Mouse (Mus musculus) adrenal gland, postnatal 10 days (tissue): ENCODE results near the gene Pde5a. TPM values are rescaled to one million over a fixed set of nuclear protein-coding genes. Genes with fewer than 3 reads are reported as not detected.
A peak's percentile ranks its signal among the peaks of the same experiment; 100 is the strongest.

Experiments used
- DNase-seq: peaks from one replicate; pipeline ENCODE4 v3.0.0; 2021; ENCODE audit warnings: mixed read lengths
- long read RNA-seq, 2 experiments: library from polyadenylated mRNA; stranded (forward); transcript quantifications; one replicate each; pipeline ENCODE4 v2.0.0; 2021
- total RNA-seq, 2 experiments: library from RNA; stranded (reverse); gene quantifications; 2 replicates each; pipeline ENCODE4 v1.2.3; 2021

Gene Pde5a
- 10 to 100 TPM; 20.4 to 21.2 TPM for total RNA-seq
- long read RNA-seq, experiment 1, partial matches to known transcripts: 4 of 6 reads
- long read RNA-seq, experiment 1, other reads (novel, unspliced or antisense): 2 of 6 reads
- long read RNA-seq, experiment 2, partial matches to known transcripts: 0 of 1 reads
- long read RNA-seq, experiment 2, other reads (novel, unspliced or antisense): 1 of 1 reads

DNA sequence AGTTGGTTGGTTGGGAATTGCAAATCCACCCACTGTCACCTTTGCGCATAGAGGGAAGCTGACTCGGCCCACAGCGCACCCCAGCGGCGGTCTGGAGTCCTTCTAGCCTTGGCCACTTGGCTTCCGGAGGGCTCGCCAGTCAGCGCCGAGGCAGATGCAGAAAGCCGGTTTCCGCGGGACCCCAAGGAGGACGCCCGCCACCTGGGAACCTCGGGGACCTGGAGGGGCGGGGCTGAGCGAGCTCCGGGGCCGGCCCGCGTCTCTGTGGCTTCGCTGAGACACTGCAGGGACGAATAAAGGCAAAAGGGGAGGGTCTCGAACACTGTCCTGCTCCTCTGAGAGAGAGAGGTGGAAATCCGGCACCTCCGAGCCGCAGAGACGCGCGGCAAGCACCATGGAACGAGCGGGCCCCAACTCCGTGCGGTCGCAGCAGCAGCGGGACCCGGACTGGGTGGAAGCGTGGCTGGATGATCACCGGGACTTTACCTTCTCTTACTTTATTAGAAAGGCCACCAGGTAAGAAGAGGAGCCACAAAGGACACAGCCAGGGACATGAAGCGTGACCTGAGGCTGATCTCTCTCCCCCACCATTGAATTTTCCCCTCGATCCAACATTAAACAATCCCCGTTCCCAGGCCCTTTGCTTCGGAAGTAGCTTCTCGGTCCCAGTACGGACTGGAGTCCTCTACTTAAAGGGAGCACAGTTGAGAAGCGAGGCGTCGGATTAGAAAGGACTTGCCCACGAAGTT is at the start of gene Pde5a:
TSS of gene Pde5a (plus strand) at position 96 of the 749 bp plus-strand sequence.
- DNase-seq: peak; percentile 91

DNA sequence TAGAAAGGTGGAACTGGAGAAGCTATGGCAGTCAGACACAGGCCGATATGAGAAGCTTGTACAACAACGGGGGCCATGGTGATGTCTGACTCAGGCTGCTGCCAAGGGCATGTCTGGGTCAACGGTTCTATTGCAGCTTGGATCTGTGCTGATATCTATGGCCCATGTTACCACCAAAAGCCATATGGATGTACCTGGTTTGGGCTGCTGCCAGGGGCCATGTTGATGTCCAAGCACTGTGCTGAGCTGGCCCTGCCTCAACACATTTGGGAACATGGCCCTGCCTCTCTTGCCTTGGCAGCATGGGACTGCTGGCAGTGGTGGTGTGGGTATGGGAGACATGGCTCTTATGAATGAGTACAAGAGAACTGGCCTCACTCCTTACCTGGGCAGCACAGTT is 47.9 kb upstream of the Pde5a start:
- no peak for DNase-seq

DNA sequence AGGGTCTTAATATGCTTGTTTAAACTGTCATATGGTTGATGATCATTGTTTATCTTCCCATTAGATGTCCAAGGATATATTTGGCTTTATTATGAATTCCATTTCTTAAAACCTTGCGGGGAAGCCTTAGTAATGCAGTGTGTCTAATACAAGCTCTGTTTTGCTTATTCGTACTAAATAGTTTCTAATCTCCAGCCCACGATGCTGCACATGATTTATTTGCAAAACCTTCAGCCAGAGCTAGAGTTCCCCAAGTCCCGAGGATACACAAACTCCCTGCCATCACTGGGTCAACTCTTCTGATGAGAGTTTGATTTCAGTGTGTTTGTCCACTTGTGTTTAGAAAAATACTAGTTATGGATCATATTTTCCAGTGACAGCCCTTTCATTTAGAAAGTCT is 46.4 kb upstream of the Pde5a start:
- DNase-seq: no peak

DNA sequence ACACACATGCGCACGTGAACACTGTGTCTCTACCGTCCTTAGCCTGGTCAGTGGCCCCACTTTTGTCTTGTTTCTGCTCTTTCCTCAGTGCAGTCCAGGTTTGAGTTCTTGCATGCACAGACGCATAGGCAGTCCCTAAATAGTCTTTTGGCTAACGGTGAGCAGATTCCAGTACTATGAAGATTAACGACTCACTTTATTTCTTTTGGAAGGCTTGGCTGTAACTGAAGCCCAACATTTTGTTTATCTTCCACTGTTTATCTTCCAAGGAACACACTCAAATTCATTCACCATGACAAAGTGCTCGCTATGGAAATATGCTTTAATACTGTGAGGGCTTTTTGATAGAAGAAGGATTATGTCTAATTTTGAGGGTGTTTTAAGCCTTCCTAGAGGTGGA is 43.9 kb upstream of the Pde5a start:
- DNase-seq: no peak

DNA sequence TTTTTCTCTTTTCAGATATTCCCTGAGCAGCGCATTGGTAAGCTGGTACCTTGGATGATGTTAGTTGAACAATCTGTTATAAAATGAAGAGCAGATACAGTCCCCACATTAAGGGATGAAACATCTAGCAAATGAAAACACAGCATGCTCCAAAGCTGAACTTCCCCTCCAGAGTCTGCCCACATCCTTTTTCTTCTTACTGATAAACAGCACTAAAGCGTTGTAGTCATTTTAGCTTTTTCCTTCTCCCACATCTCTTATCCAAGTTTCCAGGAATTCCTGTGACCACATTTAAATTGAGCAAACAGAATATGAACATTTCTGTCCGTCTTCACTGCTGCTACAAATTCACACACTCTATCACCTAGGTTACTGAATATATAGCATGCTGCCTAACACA is 35.7 kb upstream of the Pde5a start:
- no peak for DNase-seq

DNA sequence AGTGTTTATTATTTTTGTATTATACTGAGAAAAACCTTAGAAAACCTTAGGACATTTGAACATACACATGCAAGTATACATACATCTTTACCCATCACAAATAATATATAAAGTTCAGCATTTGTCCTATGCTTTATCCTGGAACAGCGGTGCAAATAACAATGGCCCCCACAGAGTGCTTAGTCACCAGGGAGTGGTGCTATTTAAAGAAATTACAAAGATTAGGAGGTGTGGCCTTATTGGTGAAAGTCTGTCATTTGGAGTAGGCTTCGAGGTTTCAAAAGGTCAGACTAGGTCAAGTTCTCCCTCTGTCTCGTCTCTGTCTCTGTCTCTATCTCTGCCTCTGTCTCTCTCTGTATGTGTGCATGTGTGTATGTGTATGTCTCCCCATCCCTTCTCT is 32.9 kb upstream of the Pde5a start:
- no peak for DNase-seq

DNA sequence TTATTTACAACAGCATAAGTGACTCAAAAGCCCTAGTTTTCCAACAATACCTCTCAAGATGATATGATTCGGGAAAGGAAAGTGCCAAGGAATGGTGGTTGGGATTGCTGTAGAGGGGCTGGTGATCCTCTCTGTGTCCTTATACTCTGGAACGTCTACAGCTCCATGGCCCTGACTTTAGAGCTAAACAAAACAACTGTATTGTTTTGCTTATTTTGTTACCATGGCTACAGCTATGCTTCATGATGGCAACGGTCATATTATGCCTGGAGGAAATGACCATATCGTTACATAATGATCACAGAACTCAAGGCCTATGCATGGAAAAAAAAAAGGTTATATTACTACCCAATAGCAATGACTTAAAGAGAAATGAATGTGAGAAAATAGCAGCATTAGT is 32.1 kb upstream of the Pde5a start:
- no peak for DNase-seq

DNA sequence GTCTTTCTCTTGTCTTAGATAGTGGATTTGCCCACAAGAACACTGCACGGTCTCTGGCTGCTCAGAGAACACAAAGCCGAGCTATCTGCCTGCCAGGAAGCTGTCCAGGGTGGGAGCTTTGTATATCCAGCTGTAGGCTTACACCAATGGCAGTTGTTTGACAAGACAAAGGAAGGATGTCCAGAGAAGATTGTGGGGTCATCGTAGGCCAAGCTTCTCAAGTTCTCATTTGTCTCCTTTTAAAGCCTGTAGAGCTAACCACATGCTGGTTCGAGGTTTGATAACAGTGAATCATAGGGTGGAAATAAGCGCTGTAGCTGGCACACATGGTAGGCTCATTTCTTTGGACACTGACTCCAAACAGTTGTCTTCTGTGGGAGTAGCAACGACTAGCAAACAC is 24.5 kb upstream of the Pde5a start:
- no peak for DNase-seq

DNA sequence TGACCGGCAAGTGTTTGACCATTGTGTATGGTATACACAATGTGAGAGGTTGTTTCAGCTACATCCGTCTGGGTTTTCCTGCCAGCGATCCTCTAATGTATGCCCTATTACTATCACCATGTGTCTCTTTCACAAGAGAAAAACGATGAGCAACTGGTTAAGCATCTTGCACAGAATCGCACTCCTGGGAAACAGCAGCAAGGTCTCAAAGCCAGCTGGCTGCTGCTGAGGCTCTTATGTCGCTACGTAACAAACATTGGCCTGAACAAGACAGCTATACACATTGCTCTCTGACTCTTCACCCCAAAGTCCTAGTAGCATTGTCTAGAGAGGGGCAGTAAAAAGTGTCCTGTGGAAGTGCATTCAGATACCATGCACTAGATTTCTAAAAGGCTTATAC is 23.5 kb upstream of the Pde5a start:
- DNase-seq: no peak

DNA sequence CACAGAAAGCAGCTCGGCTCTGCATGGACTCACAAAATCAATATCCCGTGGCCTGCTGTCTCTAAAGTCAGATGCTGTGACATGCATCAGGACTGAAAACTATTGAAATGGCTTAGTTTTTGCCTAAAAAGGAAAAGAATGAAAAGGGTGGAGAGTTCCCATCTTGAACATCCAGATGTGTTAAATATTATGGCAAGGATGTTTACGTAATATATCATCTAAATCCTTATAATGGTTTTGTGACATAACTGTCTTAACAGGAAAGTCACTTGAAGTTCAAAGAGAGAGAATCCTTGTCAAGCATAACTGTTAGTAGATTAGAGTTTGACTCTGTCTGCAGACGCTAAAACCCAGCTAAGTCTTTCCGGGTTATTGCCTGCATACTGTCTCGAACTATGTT is 20.3 kb upstream of the Pde5a start:
- DNase-seq: no peak

DNA sequence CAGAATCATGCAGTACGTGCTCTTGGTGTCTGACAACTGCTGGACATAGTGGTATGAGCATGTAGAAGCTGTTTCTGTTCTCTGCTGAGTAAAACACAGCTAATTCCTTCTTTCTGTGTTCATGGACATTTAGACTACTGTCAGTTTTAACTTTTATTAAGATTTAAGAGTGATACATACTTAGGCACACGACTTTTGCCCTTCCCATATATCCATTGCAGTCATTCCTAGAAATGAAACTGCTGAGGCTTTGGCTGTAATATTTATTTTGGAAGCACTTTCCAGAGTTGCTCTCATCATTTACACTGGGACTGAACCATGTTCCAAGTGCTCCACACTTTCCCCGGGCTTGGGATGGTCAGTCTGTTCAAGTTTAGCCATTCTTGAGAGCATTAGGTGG is 18.6 kb upstream of the Pde5a start:
- DNase-seq: no peak

DNA sequence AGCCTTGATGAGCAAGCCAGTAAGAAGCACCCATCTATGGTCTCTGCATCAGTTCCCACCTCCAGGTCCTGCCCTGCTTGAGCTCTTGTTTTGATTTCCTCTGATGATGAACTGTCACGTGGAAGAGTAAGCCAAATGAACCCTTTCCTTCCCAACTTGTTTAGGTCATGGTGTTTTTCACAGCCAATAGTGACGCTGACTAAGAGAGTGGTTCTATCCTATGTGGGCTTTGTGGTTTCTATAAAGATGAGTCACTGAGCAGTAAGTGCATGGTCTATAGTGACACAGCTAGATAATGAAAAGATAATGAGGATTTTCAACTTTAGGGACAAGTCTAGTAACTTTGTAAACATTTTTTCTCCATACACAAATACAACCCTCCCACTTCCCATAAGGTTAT is 10.1 kb upstream of the Pde5a start:
- no peak for DNase-seq

DNA sequence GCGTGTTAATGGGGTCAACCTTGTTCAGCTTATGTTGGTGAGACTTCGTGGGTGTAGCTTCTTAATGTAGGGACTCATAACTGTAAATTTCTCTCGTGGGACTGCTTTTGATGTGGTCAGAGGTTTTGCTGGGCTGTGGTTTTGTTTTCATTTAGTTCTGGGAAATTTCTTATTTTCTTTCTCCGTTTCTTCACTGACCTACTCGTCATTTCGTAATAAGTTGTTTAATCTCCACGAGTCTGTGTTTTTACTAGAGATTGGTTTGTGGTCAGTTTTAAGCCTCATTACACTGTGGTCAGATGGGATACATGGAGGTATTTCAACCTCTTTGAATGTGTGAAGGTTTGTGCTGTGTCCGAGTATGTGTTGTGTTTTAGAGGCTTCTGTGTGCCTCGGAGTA is 7.2 kb upstream of the Pde5a start:
- no peak for DNase-seq

DNA sequence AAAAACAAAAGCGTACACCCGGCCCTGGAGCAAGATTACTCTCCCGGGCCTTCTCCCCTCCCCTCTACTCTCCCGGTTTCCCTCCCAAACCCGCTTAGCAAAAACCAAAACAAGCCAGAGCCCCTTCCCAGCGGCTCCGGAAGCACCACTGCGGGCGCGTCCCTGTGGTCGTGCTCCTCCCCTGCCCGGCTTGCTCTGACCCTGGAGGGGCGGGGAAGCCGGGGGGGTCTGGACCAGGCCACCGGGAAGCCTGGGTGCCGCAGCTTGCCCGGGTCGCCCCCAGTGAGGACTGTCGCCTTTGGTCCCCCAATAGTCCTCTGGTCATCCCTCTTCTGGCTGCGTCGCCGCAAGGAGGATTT is 833 bp downstream of the Pde5a start:
- peak; percentile 80 for DNase-seq

DNA sequence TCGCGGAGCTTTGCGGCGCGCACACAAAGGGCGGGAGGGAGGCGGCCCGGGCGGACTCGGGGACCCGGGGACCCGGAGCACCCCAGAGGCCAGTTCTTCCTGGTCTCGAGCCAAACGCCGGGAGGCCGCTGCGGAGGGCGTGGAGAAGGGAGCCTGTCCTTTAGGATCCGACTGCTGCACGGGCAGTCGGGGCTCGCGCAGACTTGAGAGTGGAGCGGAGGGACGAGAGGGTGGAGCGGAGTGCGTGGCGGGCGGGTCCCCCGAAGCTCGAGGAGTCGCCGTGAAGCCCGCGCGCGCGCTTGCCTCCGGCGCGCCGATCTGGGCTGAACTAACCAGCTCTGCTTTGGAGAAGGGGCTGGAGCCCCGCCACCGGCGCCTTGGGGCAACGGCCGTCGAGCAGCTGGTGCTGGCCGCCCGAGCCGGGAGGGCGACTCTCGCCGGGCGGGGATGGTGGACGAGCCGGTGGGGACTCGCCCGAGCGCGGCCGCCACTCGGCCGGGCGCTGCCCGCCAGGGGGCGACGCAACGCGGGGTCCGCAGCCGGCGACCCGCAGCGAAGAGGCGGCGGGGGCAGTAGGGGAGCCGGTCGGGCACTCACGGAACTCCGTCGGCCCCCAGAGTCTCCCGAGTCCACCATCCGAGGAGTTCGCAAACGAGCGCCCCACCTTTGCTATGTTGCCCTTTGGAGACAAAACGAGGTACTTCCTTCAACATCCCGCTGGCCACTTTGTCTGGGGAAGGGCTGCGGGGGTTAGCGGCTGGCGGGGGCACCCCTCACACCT is 1.4 kb downstream of the Pde5a start:
- peak; percentile 88 for DNase-seq

DNA sequence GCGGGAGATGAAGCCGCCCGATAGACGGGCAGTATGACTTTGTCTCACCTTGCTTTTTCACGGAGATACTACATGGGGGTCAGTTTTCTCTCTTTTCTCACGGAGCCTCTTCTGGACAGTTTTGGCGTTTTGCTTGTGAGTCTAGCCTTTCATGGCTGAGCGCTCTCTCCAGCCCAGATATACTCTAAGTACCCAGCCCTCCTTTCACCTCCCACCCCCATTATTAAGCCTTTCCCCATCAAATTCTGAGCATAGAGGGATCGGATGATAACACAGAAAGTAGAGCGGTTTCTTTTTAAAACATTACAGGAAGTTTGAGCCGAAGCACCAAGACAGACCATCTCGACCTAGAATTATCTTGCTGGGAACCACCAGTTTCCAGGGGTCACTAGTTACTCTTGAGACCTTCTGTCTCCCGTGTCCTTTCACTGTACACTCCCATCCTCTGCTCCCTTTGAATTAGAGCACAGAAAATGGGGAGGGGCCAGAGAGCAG is 2.0 kb downstream of the Pde5a start:
- peak; percentile 26 for DNase-seq

DNA sequence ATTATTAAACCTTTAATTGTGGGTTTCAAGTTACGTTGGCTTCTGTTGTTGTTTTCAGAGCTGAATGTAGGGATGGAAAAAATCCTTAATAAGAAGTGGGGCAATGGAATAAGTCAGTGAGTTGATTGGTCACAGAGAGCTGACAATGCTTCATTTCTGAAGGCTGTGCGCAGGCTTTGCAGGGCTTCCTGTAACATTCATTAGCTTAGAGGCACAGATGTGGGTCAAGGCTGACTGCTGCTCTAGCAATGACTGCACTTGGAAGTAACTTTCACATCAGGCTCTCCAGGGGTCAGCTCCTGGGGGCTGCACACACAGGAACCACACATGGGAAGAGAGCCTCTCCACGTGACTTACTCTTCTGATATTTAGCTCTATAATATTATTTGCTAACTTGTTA is 5.1 kb downstream of the Pde5a start:
- DNase-seq: peak; percentile 68

DNA sequence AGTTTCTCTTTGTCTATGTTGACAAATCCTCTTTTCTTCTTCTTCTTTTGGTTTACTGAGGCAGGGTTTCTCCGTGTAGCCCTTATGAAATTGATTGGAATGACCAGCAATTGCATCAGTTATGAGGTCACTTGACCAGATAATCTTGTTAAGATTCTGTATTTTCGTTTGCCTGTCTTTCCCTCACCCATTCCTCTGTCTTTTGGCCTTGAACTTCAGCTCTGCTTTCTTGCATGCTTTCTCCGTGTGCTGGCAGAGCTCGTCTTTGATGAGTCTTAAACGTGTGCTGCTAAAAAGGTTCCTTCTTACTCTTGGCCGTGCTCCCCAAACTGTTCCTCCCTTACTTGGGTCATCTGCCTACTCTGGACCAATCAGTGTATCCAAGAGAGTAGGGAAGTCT is 5.6 kb downstream of the Pde5a start:
- peak; percentile 20 for DNase-seq

DNA sequence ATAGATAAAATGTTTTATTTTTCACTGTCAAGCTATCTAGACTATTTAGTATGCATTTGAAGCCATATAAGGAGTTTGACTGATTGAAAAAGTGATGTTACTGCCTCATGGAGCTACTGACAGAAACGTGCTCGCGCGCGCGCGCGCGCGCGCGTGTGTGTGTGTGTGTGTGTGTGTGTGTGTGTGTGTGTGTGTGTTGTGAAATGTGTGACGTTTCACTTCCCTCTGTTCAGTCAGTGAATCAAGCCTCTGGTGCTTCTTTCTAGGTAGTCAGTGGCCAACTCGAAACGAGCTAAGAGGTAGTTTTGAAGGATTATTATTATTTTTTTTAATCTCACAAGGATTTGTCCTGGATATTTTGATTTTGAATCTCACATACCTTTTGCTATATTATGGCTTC is 10.7 kb downstream of the Pde5a start:
- DNase-seq: no peak

DNA sequence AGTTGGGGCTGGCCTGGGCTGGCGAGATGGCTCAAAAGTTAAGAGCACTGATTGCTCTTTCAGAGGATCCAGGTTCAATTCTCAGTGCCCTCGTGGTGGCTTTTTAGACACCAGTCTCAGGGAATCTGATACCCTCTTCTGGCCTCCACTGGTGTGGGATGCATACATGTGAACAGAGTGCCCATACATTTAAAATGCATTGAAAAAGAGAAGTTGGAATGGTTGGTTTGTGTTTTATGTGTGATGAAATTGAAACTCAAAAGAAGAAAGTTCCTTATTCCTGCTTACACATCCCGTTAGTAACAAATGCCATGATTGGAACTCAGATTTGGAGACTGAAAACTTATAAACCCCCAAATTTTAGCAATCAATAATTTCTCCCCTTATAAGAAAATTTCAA is 15.5 kb downstream of the Pde5a start:
- DNase-seq: no peak

DNA sequence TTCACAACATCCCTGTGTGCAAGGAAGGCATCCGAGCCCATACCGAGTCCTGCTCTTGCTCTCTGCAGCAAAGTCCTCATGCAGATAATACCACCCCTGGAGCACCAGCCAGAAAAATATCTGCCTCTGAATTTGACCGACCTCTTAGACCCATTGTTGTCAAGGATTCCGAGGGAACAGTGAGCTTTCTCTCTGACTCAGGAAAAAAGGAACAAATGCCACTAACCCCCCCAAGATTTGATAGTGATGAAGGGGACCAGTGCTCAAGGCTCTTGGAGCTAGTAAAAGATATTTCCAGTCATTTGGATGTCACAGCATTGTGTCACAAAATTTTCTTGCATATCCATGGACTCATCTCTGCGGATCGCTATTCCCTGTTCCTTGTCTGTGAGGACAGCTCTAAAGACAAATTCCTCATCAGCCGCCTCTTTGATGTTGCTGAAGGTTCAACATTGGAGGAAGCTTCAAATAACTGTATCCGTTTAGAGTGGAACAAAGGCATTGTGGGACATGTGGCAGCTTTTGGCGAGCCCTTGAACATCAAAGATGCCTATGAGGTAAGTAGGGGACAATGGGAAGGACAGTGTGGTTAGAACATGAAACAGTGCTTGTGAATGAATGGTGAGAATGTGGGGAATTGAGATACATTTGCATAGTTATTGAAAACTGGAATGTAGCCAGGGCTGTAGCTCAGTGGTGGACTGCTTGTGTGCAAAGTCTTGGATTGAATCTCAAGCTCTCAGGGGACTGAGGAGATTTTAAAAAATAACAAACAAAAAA is 19.4 kb downstream of the Pde5a start:
- DNase-seq: no peak

DNA sequence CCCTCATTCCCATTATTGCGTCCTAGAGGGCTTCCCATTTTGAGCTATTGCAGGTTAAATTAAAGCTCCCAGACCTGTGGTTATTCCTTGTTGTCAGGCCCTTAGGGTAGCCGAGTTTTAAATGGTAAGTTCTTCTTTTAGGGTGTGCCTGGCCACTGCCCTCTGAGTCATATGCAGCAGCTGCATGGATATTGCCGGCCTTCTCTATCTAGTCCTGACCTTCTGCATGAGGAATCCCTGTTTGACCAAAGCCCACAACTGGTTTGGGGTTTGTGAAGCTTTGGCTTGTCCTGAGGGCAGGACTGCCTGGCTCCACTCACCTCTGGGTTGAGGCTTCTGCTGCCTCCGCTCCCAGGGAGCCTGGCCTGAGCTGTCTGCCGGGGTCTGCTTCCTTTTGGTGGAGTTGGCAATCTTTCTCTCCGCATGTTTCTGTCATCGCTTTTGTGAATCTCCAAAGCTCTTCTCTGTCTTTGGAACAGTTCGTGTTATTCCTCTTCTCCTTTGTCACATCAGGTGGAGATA is 34.6 kb downstream of the Pde5a start:
- peak; percentile 7 for DNase-seq
